Mouse (Mus musculus): ENCODE measurements around the gene Kif3c.

GRCm38 (mm10) chr12:3373566-3373965 lies 8.6 kb downstream of the Kif3c start:
- TF ChIP-seq CHD2 (IDR thresholded peaks at IDR 0.05; ENCODE audit: low read depth, low read length) (no peak), HCFC1 (IDR thresholded peaks at IDR 0.05; ENCODE audit: borderline replicate concordance, insufficient read depth, low read length) (no peak), ZC3H11A (IDR thresholded peaks at IDR 0.05; ENCODE audit: borderline replicate concordance, low read depth, low read length) (no peak), ZNF384 (IDR thresholded peaks at IDR 0.05; ENCODE audit: low read depth, low read length) (no peak)

All from ES-E14 (cell line).